Mouse (Mus musculus) kidney, postnatal 0 days (tissue): Measurements from ENCODE around the gene Ankmy2. TPM values are rescaled to one million over a fixed set of nuclear protein-coding genes. Genes with fewer than 3 reads are reported as not detected.
A peak's percentile ranks its signal among the peaks of the same experiment; 100 is the strongest.

ENCODE experiments used
- ATAC-seq: fragments of 200-750 bp; cut with Nextera tagmentation; replicated peaks from 2 replicates; pipeline ENCODE4 v1.8.0; 2017; ENCODE audit warnings: low read depth, moderate number of reproducible peaks, moderate TSS enrichment, moderate library complexity; ENCODE audit not compliant: low FRiP score
- DNase-seq: peaks from one replicate; pipeline ENCODE4 v3.0.0-alpha.2; 2016; ENCODE audit warnings: low spot score
- H3K27ac ChIP-seq: fragments of 300-500 bp; sonication (generic); 2 replicates; pipeline ENCODE4 v1.5.1; 2014; ENCODE audit warnings: mild to moderate bottlenecking
- H3K27me3 ChIP-seq: fragments of 300-500 bp; sonication (generic); 2 replicates; pipeline ENCODE4 v1.6.1; 2014; ENCODE audit warnings: low read length, mixed read lengths; ENCODE audit not compliant: insufficient read depth
- H3K36me3 ChIP-seq: fragments of 300-500 bp; sonication (generic); 2 replicates; pipeline ENCODE4 v1.6.1; 2014; ENCODE audit warnings: low read length, mixed read lengths; ENCODE audit not compliant: insufficient read depth
- H3K4me1 ChIP-seq: fragments of 300-500 bp; sonication (generic); replicated peaks from 2 replicates; pipeline ENCODE4 v1.6.1; 2014; ENCODE audit warnings: antibody characterized with exemption, low read length, mixed read lengths; ENCODE audit not compliant: insufficient read depth
- H3K4me2 ChIP-seq: fragments of 300-500 bp; sonication (generic); 2 replicates; pipeline ENCODE4 v1.6.1; 2014; ENCODE audit warnings: mild to moderate bottlenecking, low read length, moderate library complexity, mixed read lengths
- H3K4me3 ChIP-seq: fragments of 300-500 bp; sonication (generic); replicated peaks from 2 replicates; pipeline ENCODE4 v1.5.1; 2014; ENCODE audit warnings: low read depth, low read length
- H3K9ac ChIP-seq: fragments of 300-500 bp; sonication (generic); 2 replicates; pipeline ENCODE4 v1.6.1; 2014; ENCODE audit warnings: low read depth, low read length
- H3K9me3 ChIP-seq: fragments of 300-500 bp; sonication (generic); replicated peaks from 2 replicates; pipeline ENCODE4 v1.6.1; 2016; ENCODE audit warnings: low read length, inconsistent platforms, mixed read lengths
- CTCF ChIP-seq: IDR thresholded peaks from 2 replicates; pipeline ENCODE4 v1.5.1; 2016; ENCODE audit warnings: antibody characterized with exemption, low read depth, mild to moderate bottlenecking, moderate library complexity
- WGBS: fragments of 180-500 bp; shearing (Covaris S2); extraction: QIAGEN DNeasy Blood & Tissue Kit; methylation state at CpG from one replicate; pipeline ENCODE4 v1.1.7; 2014; 5-methylcytosine and 5-hydroxymethylcytosine counted together
- polyA plus RNA-seq: library from polyadenylated mRNA; unstranded; fragments of >200 nt; fragmentation: Nextera tagmentation; extraction: Ambion mirVana; gene quantifications from 2 replicates; pipeline ENCODE4 v1.2.1, GENCODE M21; 2015

Ankmy2 gene
- polyA plus RNA-seq, 1 experiment from 2014 or later = 35.4 TPM

DNA sequence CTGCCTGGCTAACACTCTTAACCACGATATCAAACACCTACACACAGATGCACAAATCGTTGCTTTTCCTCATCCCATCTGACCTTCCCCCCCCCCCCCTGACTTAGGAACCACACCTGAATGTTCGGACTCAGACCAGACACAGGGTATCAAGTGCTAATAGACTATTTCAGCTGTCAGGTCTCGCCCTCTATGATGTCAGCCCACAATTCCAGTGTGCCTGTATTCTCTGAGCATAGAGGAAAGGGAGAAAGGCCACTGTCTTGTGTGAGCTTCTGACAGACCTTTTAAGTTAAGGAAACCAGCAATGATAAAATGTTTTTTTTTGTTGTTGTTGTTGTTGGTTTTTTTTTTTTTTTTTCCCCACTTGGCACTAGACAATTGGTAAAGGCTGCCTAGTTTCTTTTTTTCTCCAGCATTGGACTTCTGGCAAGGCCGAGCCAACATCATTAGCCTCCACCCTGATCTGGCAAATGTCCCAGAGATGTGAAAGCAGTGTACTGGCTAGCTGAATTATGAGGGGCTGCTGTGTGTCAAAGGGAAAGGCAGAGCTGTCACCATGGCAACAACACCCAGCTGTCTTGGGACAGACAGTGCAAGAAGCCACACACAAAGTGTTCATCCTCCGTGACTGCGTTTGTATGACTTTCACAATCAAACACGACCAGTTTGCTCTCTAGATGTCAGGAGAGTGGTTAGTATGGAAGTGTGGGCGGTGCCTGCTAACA lies 50.3 kb downstream of the Ankmy2 start:
- Histone ChIP-seq H3K27ac (no peak overlapping the region), H3K9ac (no peak overlapping the region), H3K4me2 (peak overlapping the region; percentile 6; the same call in 1 of the 2 replicates), H3K9me3 (no peaks in the 10 kb centered on the region), H3K4me1 (0 out of 2 replicates have a peak, but pooled peaks cover 4% of the 10 kb centered on the region), H3K4me3 (no peak overlapping the region), H3K27me3 (no peaks in the 10 kb centered on the region), H3K36me3 (no peaks in the 10 kb centered on the region)
- ATAC-seq (peak; percentile 88), DNase-seq (peak; percentile 85)
- 41% methylated on average over 9 of the region's 9 CpGs for WGBS
- TF ChIP-seq CTCF = no peak

DNA sequence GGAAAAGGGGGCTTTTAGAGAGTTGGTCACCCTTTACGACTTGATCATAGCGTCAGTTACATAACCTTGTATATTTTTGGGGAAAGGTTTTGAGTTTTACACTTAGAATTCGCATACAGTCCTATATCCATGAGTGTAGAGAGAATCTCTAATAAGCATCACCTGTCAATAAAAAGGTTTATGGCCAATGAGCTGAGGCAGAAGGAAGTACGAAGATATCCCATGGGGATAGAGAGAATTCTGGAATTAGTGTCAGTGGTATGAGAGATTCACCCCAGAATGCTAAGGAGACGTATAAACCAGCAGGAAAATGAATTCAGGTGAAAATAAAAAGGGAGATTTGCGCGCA lies 50.9 kb downstream of the Ankmy2 start:
- Histone ChIP-seq H3K4me3 (no peak overlapping the region), H3K27ac (no peak overlapping the region), H3K9me3 (no peaks in the 10 kb centered on the region), H3K4me2 (peak overlapping the region; percentile 6; the same call in 1 of the 2 replicates), H3K36me3 (no peaks in the 10 kb centered on the region), H3K4me1 (0 out of 2 replicates have a peak, but pooled peaks cover 4% of the 10 kb centered on the region), H3K9ac (no peak overlapping the region), H3K27me3 (no peaks in the 10 kb centered on the region)
- TF ChIP-seq CTCF = no peak
- WGBS = 70% methylated on average over 7 of the region's 7 CpGs
- no peak for ATAC-seq
- DNase-seq = no peak

DNA sequence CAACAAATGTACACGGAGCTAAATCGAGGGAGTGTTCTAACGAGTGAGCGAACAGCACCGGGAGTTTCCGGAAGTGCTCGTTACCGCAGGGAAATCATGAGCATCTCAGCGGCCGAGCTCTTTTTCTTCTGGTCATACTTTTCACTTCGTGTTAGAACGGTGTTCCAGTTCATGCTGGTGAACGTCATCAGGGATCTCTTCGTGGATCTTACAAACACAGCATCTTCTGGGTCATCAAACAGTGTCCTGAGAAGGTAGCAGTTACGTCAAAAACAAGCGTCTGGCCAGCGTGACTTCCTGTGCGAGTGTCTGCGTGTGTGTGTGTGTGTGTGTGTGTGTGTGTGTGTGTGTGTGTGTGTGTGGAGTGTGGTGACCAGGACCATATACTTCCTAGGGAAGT lies 51.5 kb downstream of the Ankmy2 start:
- no peak for DNase-seq
- Histone ChIP-seq H3K9me3 (no peaks in the 10 kb centered on the region), H3K27ac (no peak overlapping the region), H3K4me3 (no peak overlapping the region), H3K4me2 (0 out of 2 replicates have a peak overlapping the region, but pooled peaks have one; percentile 13), H3K36me3 (no peaks in the 10 kb centered on the region), H3K27me3 (no peaks in the 10 kb centered on the region), H3K9ac (no peak overlapping the region), H3K4me1 (0 out of 2 replicates have a peak, but pooled peaks cover 4% of the 10 kb centered on the region)
- ATAC-seq = no peak
- WGBS = 61% methylated on average over 19 of the region's 19 CpGs
- TF ChIP-seq CTCF = no peak

DNA sequence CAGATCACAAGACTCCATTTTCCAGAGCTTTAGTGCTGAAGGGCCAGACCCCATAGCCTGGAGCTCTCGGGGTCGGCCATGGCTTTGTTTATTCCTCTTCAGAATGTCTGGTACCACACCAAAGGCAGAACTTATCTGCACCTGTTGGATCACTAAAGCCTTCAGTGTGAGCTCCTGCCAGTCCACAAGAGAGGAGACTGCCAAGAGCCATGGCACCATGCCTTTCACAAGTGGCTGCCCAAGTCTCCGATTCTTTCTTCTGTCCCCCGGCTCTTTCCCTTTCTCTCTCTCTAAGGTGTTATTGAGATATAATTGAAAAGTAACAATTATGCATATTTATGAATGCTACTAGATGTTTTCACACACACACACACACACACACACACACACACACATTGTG lies 53.2 kb downstream of the Ankmy2 start:
- DNase-seq = no peak
- WGBS = 87% methylated on average over 4 of the region's 4 CpGs
- no peaks in the 10 kb centered on the region for H3K27me3 ChIP-seq

DNA sequence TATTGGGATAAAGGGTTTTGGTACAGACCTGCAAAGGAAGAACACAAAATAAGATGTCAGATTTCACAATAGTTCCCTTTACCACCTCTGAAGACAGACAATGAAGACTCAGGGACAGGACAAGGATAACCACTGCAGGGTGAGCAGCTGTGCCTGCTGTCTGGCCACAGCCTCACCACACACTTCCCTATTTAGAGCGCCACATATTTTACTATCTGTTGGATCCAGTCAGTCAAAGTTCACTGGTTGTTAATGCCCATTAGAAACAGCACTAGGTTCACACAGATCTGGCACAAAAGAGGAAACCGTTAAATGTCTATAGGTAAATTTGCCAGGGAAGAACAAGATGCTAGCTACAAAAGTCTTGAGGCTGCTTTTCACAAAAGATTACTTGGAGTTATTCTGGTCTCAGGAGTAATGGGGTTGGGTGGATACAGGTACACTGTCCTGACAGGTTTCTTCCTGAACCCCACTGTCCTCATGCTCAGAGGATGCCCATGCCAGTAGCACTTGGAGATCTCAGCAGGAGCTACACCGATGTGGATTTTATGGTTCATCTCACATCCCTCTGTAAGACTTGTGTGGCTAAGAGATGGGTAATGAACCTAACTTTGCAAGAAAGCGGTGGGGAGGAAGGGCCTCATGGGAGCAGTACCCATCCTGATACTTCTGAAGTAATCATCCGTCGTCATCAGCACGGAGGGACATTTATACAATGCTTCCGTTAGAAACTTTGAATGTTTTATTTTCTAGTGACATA lies 57.7 kb downstream of the Ankmy2 start:
- ATAC-seq = no peak
- H3K27ac ChIP-seq = no peak overlapping the region
- H3K4me3 ChIP-seq = no peak overlapping the region
- no peak for TF ChIP-seq CTCF
- H3K27me3 ChIP-seq = no peaks in the 10 kb centered on the region
- no peak overlapping the region for H3K4me2 ChIP-seq
- H3K4me1 ChIP-seq = no peaks in the 10 kb centered on the region
- no peaks in the 10 kb centered on the region for H3K9me3 ChIP-seq
- no peaks in the 10 kb centered on the region for H3K36me3 ChIP-seq
- no peak overlapping the region for H3K9ac ChIP-seq
- DNase-seq = no peak
- WGBS = 51% methylated on average over 8 of the region's 8 CpGs

More for the DNA sequence above, 53.2 kb downstream of the Ankmy2 start:
- no peak overlapping the region for H3K9ac ChIP-seq
- TF ChIP-seq CTCF = no peak
- ATAC-seq = no peak
- 0 out of 2 replicates have a peak, but pooled peaks cover 4% of the 10 kb centered on the region for H3K4me1 ChIP-seq
- H3K27ac ChIP-seq = no peak overlapping the region
- H3K4me2 ChIP-seq = no peak overlapping the region
- no peak overlapping the region for H3K4me3 ChIP-seq
- H3K9me3 ChIP-seq = no peaks in the 10 kb centered on the region
- H3K36me3 ChIP-seq = no peaks in the 10 kb centered on the region

DNA sequence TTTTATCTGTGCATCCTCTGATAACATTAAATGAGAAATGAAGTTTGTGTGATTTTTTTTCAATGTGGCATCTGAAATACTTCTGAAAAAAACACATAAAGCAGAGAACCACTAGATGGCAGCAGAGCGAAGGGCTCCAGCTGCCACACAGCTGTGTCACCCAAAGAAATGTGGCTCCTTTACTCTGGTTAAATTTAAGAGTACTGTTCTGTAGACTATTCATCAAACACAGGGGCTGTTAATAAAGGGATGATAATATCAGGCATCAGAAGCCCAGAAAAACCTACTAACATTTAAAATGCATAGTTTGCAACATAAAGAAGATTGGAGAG lies 58.2 kb downstream of the Ankmy2 start:
- Histone ChIP-seq H3K36me3 (no peaks in the 10 kb centered on the region), H3K27me3 (no peaks in the 10 kb centered on the region), H3K9ac (no peak overlapping the region), H3K4me3 (no peak overlapping the region), H3K4me2 (no peak overlapping the region), H3K27ac (no peak overlapping the region), H3K4me1 (no peaks in the 10 kb centered on the region), H3K9me3 (no peaks in the 10 kb centered on the region)
- WGBS = 0% methylated on average over 1 of the region's 1 CpGs
- ATAC-seq = no peak
- DNase-seq = peak; percentile 93
- TF ChIP-seq CTCF = peak; percentile 93
